Mouse (Mus musculus): ENCODE data around the gene Tcf12.

DNA sequence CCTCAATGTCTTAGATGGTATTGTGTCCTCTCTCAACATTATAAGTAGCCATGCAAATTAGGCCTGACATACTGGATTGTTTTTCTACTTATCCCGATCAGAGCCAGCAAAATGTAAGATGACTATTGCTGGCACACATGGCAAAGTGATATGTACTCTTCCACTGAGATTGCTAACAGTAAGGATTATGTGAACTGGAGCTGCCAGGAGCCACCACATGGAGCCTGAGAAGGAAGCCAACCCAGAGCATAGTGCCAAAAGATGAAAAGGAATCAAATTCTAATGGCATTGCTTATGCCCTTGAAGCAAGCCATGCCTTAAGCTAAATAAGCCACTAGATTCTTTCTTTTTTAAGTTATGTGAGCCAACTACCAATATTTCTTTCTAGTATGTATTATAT, 13.8 kb upstream of the Tcf12 start:
- TF ChIP-seq CTCF (IDR thresholded peaks at IDR 0.05; ENCODE audit: extremely low read depth, insufficient read depth, insufficient read length, insufficient replicate concordance) (no peak), POLR2A (IDR thresholded peaks at IDR 0.05; ENCODE audit: low read depth, low read length) (no peak)

Data from spleen, adult 2 months (tissue).